Mouse (Mus musculus) ES-E14 (cell line): Measurements from ENCODE around the gene Cerkl. TPM values are rescaled to one million over a fixed set of nuclear protein-coding genes. Genes with fewer than 3 reads are reported as not detected.

Experiments used
- DNase-seq: peaks from one replicate; pipeline ENCODE4 v3.0.0-alpha.2; 2013; ENCODE audit warnings: low read depth, low spot score
- H3K27ac ChIP-seq: 2 replicates; pipeline ENCODE4 v1.5.1; 2012; ENCODE audit warnings: low read depth, mild to moderate bottlenecking, low read length, moderate library complexity, mixed read lengths; ENCODE audit not compliant: poor library complexity, insufficient read depth, severe bottlenecking
- H3K36me3 ChIP-seq: 2 replicates; pipeline ENCODE4 v1.6.1; 2012; ENCODE audit warnings: mild to moderate bottlenecking, low read length, moderate library complexity, mixed read lengths; ENCODE audit not compliant: control insufficient read depth, poor library complexity, insufficient read depth, severe bottlenecking
- H3K4me1 ChIP-seq, 2 experiments: fragments of 150-350 bp in 1 of 2; sonication (generic) in 1 of 2; 2 replicates each; pipeline ENCODE4 v1.6.1; 2012; ENCODE audit warnings: low read length in 2 of 2, mild to moderate bottlenecking in 1 of 2, mixed read lengths in 1 of 2; ENCODE audit not compliant: control insufficient read depth in 2 of 2, insufficient read depth in 2 of 2, poor library complexity in 1 of 2
- H3K4me3 ChIP-seq, 2 experiments: fragments of 150-350 bp in 1 of 2; sonication (generic) in 1 of 2; 2 replicates each; pipeline ENCODE4 v1.5.1; 2012; ENCODE audit warnings: low read length in 2 of 2, low read depth in 1 of 2, mild to moderate bottlenecking in 1 of 2, mixed read lengths in 1 of 2; ENCODE audit not compliant: insufficient read depth in 1 of 2, poor library complexity in 1 of 2, severe bottlenecking in 1 of 2
- H3K9ac ChIP-seq: 2 replicates; pipeline ENCODE4 v1.6.1; 2012; ENCODE audit warnings: low read depth, mild to moderate bottlenecking, low read length, mixed read lengths; ENCODE audit not compliant: poor library complexity, insufficient read depth, severe bottlenecking
- H3K9me3 ChIP-seq: fragments of 150-350 bp; sonication (generic); 2 replicates; pipeline ENCODE4 v1.6.1; 2012; ENCODE audit warnings: low read depth, mild to moderate bottlenecking, low read length; ENCODE audit not compliant: control insufficient read depth, insufficient read depth
- CHD2 ChIP-seq: IDR thresholded peaks from 2 replicates; pipeline ENCODE4 v1.6.1; 2014; ENCODE audit warnings: mild to moderate bottlenecking, low read depth, low read length, inconsistent platforms
- HCFC1 ChIP-seq: IDR thresholded peaks from 2 replicates; pipeline ENCODE4 v1.6.1; 2012; ENCODE audit warnings: low read length, inconsistent platforms, borderline replicate concordance; ENCODE audit not compliant: insufficient read depth
- MAFK ChIP-seq: IDR thresholded peaks from 2 replicates; pipeline ENCODE4 v1.6.1; 2014; ENCODE audit warnings: mild to moderate bottlenecking, low read depth, low read length, inconsistent platforms; ENCODE audit not compliant: insufficient read depth
- ZC3H11A ChIP-seq: IDR thresholded peaks from 2 replicates; pipeline ENCODE4 v1.6.1; 2012; ENCODE audit warnings: low read depth, mild to moderate bottlenecking, inconsistent platforms, low read length, borderline replicate concordance
- ZNF384 ChIP-seq: IDR thresholded peaks from 2 replicates; pipeline ENCODE4 v1.6.1; 2012; ENCODE audit warnings: low read depth, low read length, inconsistent platforms
- in situ Hi-C, 2 experiments: fragments of 600-800 bp; cut with MboI; formaldehyde crosslinking; loops; one replicate each; pipeline ENCODE4 v1.15.1; 2025; ENCODE audit warnings: low sequenced_read_pairs in 2 of 2, inconsistent platforms in 1 of 2; ENCODE audit not compliant: unreplicated experiment in 2 of 2
- total RNA-seq: library from RNA; depleted of rRNA; stranded (reverse); fragments of 300-350 nt; gene quantifications from 2 replicates; pipeline ENCODE4 v1.2.3, GENCODE M21; 2012

Cerkl gene
- total RNA-seq, 1 experiment: 1.4 TPM

- no peak for DNase-seq
- H3K4me1 ChIP-seq: peaks cover 6 to 12% of the 10 kb centered on the region in 2 experiments; a peak in 2 of 4 replicates
- 0 out of 4 replicates have a peak overlapping the region, but pooled peaks of 1 of the 2 experiments have one; percentile 15 for H3K4me3 ChIP-seq
- no peaks in the 10 kb centered on the region for H3K36me3 ChIP-seq
- no peak overlapping the region for H3K9ac ChIP-seq
- in situ Hi-C loops: no loop called here
- H3K27ac ChIP-seq: no peak overlapping the region
- TF ChIP-seq ZNF384: no peak
- TF ChIP-seq ZC3H11A: peak; percentile 67; the same call in 1 of the 2 replicates
- no peak for TF ChIP-seq CHD2
- TF ChIP-seq HCFC1: no peak
- 0 out of 2 replicates have a peak, but pooled peaks have one; percentile 15 for TF ChIP-seq MAFK
- no peaks in the 10 kb centered on the region for H3K9me3 ChIP-seq
These were observed 88.8 kb downstream of the Cerkl start for GRCm38 (mm10) chr2:79367451-79368450.

GRCm38 (mm10) chr2:79363920-79364319 is 92.7 kb downstream of the Cerkl start:
- TF ChIP-seq ZC3H11A (no peak), MAFK (no peak), HCFC1 (no peak), CHD2 (no peak), ZNF384 (no peak)
- H3K27ac ChIP-seq: no peak overlapping the region
- no peaks in the 10 kb centered on the region for H3K9me3 ChIP-seq
- H3K9ac ChIP-seq: no peak overlapping the region
- no peak overlapping the region for H3K4me3 ChIP-seq
- peaks cover 5 to 8% of the 10 kb centered on the region in 2 experiments; a peak in 2 of 4 replicates for H3K4me1 ChIP-seq
- in situ Hi-C loops: no loop called here
- DNase-seq: no peak
- H3K36me3 ChIP-seq: no peaks in the 10 kb centered on the region

- no peak overlapping the region for H3K9ac ChIP-seq
- peaks cover 2% of the 10 kb centered on the region in 2 experiments; a peak in 1 of 4 replicates for H3K4me1 ChIP-seq
- no peak for DNase-seq
- in situ Hi-C loops: no loop called here
- no peaks in the 10 kb centered on the region for H3K36me3 ChIP-seq
- no peak overlapping the region for H3K27ac ChIP-seq
- H3K4me3 ChIP-seq: no peak overlapping the region
- no peaks in the 10 kb centered on the region for H3K9me3 ChIP-seq
- no peak for TF ChIP-seq MAFK
- TF ChIP-seq HCFC1: no peak
- no peak for TF ChIP-seq ZNF384
- TF ChIP-seq ZC3H11A: no peak
- no peak for TF ChIP-seq CHD2
These were observed 94.6 kb downstream of the Cerkl start for GRCm38 (mm10) chr2:79362029-79362428.

- no peak for TF ChIP-seq CHD2
- TF ChIP-seq ZNF384: no peak
- no peak for TF ChIP-seq ZC3H11A
- TF ChIP-seq HCFC1: no peak
- TF ChIP-seq MAFK: no peak
- H3K36me3 ChIP-seq: no peaks in the 10 kb centered on the region
- in situ Hi-C loops: no loop called here
- peaks cover 0 to 4% of the 10 kb centered on the region in 2 experiments; a peak in 2 of 4 replicates for H3K4me1 ChIP-seq
- no peak overlapping the region for H3K9ac ChIP-seq
- H3K9me3 ChIP-seq: no peaks in the 10 kb centered on the region
- H3K27ac ChIP-seq: no peak overlapping the region
- DNase-seq: no peak
- no peak overlapping the region for H3K4me3 ChIP-seq
These were observed 98.8 kb downstream of the Cerkl start for GRCm38 (mm10) chr2:79357835-79358234.
